Mouse (Mus musculus) urinary bladder, postnatal 14 days (tissue): Measurements from ENCODE around the gene Mpp3.

Source experiments
- DNase-seq: peaks from one replicate; pipeline ENCODE4 v3.0.0; 2021; ENCODE audit warnings: low spot score

Gene Mpp3

DNA sequence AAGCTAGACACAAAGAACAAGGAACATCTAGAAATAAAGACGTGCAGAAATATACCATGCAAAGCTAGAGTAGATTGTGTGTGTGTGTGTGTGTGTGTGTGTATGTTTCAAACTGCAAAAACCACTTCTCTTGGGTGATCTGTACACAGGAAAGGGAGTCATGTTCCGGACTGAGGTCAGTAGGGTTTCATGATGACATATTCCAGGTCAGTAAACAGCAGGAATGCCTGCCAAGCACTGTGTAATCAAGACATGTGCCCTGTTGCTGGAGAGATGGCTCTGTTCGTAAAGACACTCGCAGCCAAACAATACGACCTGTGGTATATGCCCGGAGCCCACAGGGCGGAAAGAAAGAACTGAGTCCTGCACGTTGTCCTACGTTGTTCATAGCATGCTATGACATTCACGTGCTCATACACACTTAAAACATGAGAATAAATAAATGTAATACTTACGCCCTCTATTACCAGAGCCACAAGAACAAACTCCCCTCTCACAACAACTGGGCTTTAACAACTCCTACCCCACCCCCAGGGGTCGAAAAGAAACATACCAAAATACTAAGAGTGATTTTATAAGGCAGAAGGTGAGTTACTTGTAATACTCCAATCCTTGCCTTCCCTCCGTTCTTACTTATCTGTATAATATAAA, 11.4 kb upstream of the Mpp3 start:
- DNase-seq: no peak

- DNase-seq: no peak
These were observed 9.5 kb upstream of the Mpp3 start for GRCm38 (mm10) chr11:102037789-102038188.

DNA sequence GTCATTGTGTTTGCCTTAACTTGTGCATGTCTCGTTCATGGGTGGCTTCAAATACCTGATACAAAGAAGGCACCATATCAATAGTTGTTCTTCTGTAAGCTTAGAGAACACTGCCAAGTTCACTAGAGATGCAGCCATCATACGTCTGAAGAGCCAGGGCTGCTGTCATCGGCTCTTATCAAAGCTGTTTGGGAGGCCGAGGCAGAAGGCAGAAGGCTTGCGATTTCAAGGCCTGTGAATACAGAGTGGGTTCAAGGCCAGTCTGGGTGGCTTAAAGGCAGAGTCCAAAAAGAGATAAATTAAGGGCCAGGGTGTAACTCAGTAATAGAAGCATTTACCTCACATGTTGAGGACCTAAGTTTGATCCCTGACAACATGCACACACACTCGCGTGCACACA, 8.1 kb upstream of the Mpp3 start:
- no peak for DNase-seq

DNA sequence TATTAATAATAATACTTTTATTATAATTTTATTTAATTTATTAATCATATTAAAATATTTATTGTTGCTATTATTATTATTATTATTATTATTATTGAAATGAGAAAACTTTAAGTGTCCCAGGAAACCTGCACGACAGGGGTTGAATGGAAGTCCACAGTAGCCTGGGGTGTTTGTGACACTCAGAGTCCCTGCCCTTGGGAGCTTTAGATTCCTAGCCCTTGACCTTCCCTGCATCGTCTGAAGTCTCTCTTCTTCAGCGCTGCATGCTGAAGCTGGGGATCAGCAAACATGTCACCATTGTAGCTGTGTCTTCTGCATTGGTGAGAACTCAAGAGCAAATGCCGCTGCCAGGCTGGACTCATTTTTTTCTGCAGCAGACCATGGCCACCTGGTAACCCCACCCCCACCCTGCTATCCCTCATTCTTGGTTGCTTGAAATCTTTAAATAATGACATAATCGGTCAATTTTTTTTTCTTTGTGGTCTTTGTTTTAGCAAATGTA, 7.2 kb upstream of the Mpp3 start:
- no peak for DNase-seq

DNA sequence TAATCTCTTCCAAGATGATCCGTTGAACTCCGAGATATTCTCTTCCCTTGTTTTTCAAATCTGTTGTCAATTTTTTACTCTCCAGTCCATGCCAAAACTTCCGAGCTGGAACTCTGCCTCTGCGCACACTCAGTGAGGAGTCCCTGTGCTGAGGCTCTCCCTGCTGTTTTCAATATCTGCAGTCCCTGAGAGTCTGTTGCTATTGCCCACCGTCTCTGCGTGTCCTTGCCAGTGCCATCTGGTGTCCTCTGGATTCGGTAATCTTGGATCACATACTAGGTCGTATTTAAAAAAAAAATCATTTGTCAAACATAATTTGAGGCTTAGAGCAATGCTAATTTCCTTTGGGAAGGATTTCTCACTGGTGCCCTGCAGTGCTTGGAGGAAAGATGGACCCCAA, 6.6 kb upstream of the Mpp3 start:
- no peak for DNase-seq

DNA sequence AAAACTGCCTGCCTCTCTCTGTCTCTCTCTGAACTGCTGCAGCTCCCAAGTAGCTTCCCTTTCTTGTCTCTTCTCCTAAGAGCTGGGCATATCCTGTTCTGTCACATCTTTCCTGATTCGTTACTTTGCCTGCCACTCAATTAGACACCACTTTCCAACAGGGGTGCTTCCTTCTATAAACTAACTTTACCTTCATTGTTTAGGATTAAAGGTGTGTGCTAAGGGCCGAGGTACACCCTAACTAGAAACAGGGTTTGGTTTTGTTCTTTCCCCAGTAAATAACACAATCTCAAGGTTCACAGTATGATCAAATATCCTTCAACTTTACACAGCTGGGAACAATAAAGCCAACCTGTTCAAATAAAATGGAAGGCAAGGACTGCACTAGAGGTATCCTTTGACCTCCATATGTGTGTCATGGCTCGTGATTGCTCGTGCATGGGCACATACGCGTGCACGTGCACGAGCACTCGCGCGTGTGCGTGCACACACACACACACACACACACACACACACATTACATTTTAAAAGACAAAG, 4.9 kb upstream of the Mpp3 start:
- no peak for DNase-seq

DNA sequence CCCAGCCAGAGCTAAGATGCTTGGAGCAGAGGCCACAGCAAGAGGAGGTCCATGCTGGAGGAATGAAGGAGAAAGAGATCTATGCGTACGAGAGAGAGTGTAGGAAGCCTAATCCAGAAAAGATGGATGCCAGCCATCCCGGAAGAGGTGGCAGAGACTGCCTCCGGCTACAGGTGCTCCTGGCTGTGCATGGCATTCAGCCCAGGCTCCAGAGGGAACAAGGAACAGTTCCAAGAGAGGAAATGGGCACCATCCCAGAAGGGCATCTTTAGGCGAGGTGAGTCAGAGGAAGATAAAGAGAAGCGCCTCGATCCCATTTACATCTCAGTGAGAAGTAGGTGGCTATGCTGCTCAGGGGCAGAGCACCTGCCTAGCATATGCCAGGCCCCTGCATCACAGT, 2.9 kb upstream of the Mpp3 start:
- peak; percentile 46 for DNase-seq

GRCm38 (mm10) chr11:102029966-102030365, 1.7 kb upstream of the Mpp3 start:
- DNase-seq: no peak

- no peak for DNase-seq
These were observed 1.0 kb upstream of the Mpp3 start for GRCm38 (mm10) chr11:102029304-102029703.

GRCm38 (mm10) chr11:102027361-102028017, 772 bp downstream of the Mpp3 start:
- no peak for DNase-seq

- DNase-seq: peak; percentile 61
These were observed 1.4 kb downstream of the Mpp3 start for GRCm38 (mm10) chr11:102026694-102027360.

DNA sequence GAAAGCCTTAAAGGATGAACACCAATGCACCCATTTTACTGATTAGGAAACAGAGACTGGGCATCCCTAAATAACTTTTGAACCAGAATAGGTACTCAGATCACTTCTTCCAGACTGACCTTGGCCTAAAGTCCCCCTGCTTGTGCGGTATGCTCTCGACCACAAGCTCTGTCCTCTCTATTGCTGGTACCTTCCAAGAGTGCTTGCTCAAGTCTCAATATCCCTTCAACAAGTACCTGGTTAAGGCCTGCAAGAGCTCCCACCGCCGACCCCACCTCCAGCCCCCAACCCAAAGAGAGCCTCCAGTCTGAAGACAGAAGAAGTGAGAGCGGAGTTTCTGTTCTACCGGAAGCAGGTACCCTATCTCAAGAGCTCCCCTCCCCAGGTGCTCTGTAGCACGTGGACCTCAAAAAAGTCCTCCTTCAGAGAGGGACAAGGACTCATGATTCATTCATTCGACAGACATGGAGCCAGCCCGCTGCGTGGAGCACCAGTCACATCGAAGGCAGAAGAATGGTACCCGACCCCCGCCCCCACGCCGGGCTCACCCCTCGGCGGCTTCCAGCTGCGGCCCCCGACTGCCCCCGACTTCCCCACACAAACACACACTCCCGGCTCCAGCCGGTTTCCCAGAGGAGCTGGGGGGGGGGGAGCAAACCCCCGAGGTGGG, 2.1 kb downstream of the Mpp3 start:
- no peak for DNase-seq

GRCm38 (mm10) chr11:102025354-102025753, 2.9 kb downstream of the Mpp3 start:
- no peak for DNase-seq

DNA sequence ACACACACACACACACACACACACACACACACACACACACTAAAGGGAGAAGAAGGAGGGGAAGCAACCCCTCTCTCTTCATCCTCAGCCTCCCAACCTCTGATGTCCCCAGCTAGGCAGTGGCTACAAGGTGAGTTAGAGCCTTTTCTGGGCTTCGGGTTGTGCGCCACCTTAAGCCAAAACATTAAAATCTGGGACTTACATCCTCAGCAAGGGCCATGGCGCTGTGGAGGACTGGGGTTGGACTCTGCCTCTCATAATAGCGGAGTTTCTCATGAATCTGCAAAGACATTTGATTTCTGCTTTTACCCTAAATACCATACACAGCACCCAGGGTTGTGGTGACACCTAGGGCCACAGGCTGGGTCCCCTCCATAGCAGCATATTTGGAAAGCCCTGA, 3.4 kb downstream of the Mpp3 start:
- DNase-seq: no peak

GRCm38 (mm10) chr11:102024084-102024758, 4.0 kb downstream of the Mpp3 start:
- no peak for DNase-seq

DNA sequence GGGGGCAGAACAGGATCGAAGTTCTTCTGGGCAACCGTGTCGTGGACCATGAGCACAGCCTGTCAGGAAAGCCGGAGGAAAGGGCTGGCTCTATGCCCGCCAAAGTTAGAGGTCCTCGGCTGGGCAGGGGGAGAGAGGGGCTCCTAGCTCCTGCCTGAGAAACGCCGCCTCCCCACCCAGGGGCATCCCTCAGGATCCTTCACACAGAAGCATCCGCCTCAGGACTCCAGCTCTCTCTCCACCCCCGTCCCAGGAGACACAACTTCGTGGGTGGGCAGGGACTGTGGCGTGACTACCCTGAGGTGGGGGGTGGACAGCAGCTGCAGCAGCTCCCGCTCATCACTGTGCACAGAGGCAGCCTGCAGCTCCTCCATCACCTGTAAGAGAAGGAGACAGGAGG, 4.9 kb downstream of the Mpp3 start:
- no peak for DNase-seq

DNA sequence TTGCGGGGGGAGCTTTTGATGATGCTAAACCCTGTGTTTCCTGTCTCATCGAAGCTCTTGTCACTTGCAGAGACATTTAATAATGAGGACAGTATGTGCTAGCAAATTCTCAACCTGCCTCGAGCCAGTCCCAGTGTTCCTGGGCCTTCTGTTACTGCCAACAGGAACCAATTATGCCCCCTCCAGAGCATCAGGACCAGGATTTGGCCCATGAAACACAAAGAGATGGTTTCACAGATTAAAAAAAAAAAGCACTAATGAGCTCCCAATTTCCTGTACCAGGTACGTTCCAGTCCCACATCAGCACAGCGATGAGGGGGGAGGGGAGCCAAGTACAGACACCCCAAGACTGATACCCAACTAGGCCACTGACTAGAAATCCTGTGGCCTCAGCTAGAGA, 7.1 kb downstream of the Mpp3 start:
- no peak for DNase-seq

DNA sequence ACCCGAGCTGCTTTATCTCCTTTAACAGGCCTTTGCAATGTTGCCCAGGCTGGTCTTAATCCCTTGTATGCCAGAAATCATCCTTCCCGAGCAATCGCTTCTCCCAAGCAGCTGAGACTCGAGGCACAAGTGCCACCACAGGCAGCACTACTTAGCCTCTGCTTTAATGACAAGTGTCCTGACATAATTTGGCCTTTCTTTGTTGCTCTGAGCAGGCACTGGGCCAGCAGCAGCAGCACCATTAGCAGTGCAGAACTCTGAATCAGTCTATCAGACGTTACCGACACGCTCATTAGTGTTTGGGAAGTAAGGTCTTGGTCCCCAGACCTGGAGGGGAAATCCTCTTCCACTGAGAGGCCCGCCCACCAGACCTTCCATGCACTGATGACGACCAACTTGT, 8.5 kb downstream of the Mpp3 start:
- no peak for DNase-seq

GRCm38 (mm10) chr11:102016136-102016535, 12.1 kb downstream of the Mpp3 start:
- no peak for DNase-seq

DNA sequence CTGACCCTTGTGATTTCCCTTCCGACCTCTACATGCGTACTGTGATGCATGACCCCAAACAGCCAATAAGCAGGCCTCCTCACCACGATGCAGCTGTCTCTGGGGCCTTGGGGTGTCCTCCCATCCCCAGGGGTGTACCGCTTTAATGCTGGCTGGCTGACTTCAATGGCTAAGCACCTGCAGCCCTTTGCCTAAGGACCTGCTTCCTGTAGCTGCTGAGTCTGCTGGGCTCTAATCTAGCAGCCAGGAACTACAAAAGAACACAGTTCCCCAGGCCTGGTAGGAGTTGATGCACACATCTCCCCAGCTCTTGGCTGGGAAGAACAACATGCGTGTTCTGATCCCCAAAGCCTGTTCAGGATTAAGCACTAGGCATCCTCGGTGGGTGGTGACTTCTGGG, 12.8 kb downstream of the Mpp3 start:
- no peak for DNase-seq

GRCm38 (mm10) chr11:102013201-102013600, 15.1 kb downstream of the Mpp3 start:
- DNase-seq: no peak

- no peak for DNase-seq
These were observed 16.8 kb downstream of the Mpp3 start for GRCm38 (mm10) chr11:102011510-102011909.
